Mouse (Mus musculus) limb, embryonic 11.5 days (tissue): ENCODE measurements around the gene Ankrd55. TPM values are rescaled to one million over a fixed set of nuclear protein-coding genes. Genes with fewer than 3 reads are reported as not detected.
A peak's percentile ranks its signal among the peaks of the same experiment; 100 is the strongest.

Experiments
- ATAC-seq: fragments of 200-750 bp; cut with Nextera tagmentation; 2 replicates; pipeline ENCODE4 v1.8.0; 2017; ENCODE audit warnings: low read depth; ENCODE audit not compliant: insufficient number of reproducible peaks, low FRiP score, low TSS enrichment
- DNase-seq: peaks from one replicate; pipeline ENCODE4 v3.0.0-alpha.2; 2015; ENCODE audit warnings: low spot score
- H3K27ac ChIP-seq: fragments of 300-500 bp; sonication (generic); replicated peaks from 2 replicates; pipeline ENCODE4 v1.5.1; 2014; ENCODE audit warnings: low read depth, mild to moderate bottlenecking, low read length
- H3K27me3 ChIP-seq: fragments of 300-500 bp; sonication (generic); 2 replicates; pipeline ENCODE4 v1.6.1; 2014; ENCODE audit warnings: mild to moderate bottlenecking, low read length, mixed read lengths; ENCODE audit not compliant: control insufficient read depth, insufficient read depth
- H3K36me3 ChIP-seq: fragments of 300-500 bp; sonication (generic); 2 replicates; pipeline ENCODE4 v1.6.1; 2014; ENCODE audit warnings: mild to moderate bottlenecking, low read length, moderate library complexity, mixed read lengths; ENCODE audit not compliant: control insufficient read depth, insufficient read depth
- H3K4me1 ChIP-seq: fragments of 300-500 bp; sonication (generic); 2 replicates; pipeline ENCODE4 v1.6.1; 2014; ENCODE audit warnings: low read length, mixed read lengths; ENCODE audit not compliant: control insufficient read depth, insufficient read depth
- H3K4me2 ChIP-seq: fragments of 300-500 bp; sonication (generic); 2 replicates; pipeline ENCODE4 v1.6.1; 2014; ENCODE audit warnings: low read depth, mild to moderate bottlenecking, moderate library complexity; ENCODE audit not compliant: severe bottlenecking
- H3K4me3 ChIP-seq: fragments of 300-500 bp; sonication (generic); 2 replicates; pipeline ENCODE4 v1.5.1; 2014; ENCODE audit warnings: low read depth, low read length
- H3K9ac ChIP-seq: fragments of 300-500 bp; sonication (generic); 2 replicates; pipeline ENCODE4 v1.6.1; 2014; ENCODE audit warnings: mild to moderate bottlenecking, low read length
- H3K9me3 ChIP-seq: fragments of 300-500 bp; sonication (generic); 2 replicates; pipeline ENCODE4 v1.6.1; 2016; ENCODE audit warnings: low read length; ENCODE audit not compliant: control insufficient read depth
- WGBS: fragments of 180-500 bp; shearing (Covaris S2); extraction: QIAGEN DNeasy Blood & Tissue Kit; methylation state at CpG from one replicate; pipeline ENCODE4 v1.1.7; 2014; 5-methylcytosine and 5-hydroxymethylcytosine counted together
- polyA plus RNA-seq: library from polyadenylated mRNA; unstranded; fragments of >200 nt; fragmentation: Nextera tagmentation; extraction: Ambion mirVana; gene quantifications from 2 replicates; pipeline ENCODE4 v1.2.1, GENCODE M21; 2014

The Ankrd55 gene
- polyA plus RNA-seq, 1 experiment from 2014 or later: 0.20 TPM

GRCm38 (mm10) chr13:112326977-112327376, 38.7 kb downstream of the Ankrd55 start:
- H3K27me3 ChIP-seq: no peaks in the 10 kb centered on the region
- H3K9me3 ChIP-seq: no peaks in the 10 kb centered on the region
- ATAC-seq (no peak), DNase-seq (no peak)
- no peak overlapping the region for H3K4me2 ChIP-seq
- peaks cover 10% of the 10 kb centered on the region; the same call in 1 of the 2 replicates for H3K4me1 ChIP-seq
- no peaks in the 10 kb centered on the region for H3K36me3 ChIP-seq
- H3K4me3 ChIP-seq: no peak overlapping the region
- H3K27ac ChIP-seq: no peak overlapping the region
- no peak overlapping the region for H3K9ac ChIP-seq
- 88% methylated on average over 5 of the region's 5 CpGs for WGBS

- Histone ChIP-seq H3K36me3 (no peaks in the 10 kb centered on the region), H3K4me3 (no peak overlapping the region), H3K4me1 (peaks cover 11% of the 10 kb centered on the region; the same call in 1 of the 2 replicates), H3K27ac (no peak overlapping the region), H3K9ac (no peak overlapping the region), H3K4me2 (no peak overlapping the region), H3K9me3 (no peaks in the 10 kb centered on the region), H3K27me3 (no peaks in the 10 kb centered on the region)
- WGBS: 75% methylated on average over 4 of the region's 4 CpGs
- no peak for DNase-seq
- no peak for ATAC-seq
These were observed 39.3 kb downstream of the Ankrd55 start for GRCm38 (mm10) chr13:112327511-112327910.

GRCm38 (mm10) chr13:112330257-112330656, 42.0 kb downstream of the Ankrd55 start:
- no peaks in the 10 kb centered on the region for H3K36me3 ChIP-seq
- no peak overlapping the region for H3K4me3 ChIP-seq
- H3K4me2 ChIP-seq: no peak overlapping the region
- H3K27ac ChIP-seq: no peak overlapping the region
- no peaks in the 10 kb centered on the region for H3K9me3 ChIP-seq
- no peaks in the 10 kb centered on the region for H3K27me3 ChIP-seq
- no peak overlapping the region for H3K9ac ChIP-seq
- WGBS: 88% methylated on average over 6 of the region's 6 CpGs
- DNase-seq (no peak), ATAC-seq (no peak)
- peaks cover 8% of the 10 kb centered on the region; the same call in 1 of the 2 replicates for H3K4me1 ChIP-seq

- Histone ChIP-seq H3K4me2 (no peak overlapping the region), H3K36me3 (no peaks in the 10 kb centered on the region), H3K9ac (no peak overlapping the region), H3K4me3 (no peak overlapping the region), H3K9me3 (no peaks in the 10 kb centered on the region), H3K4me1 (peaks cover 8% of the 10 kb centered on the region; the same call in 1 of the 2 replicates), H3K27me3 (no peaks in the 10 kb centered on the region), H3K27ac (peak overlapping the region; percentile 30; the same call in 1 of the 2 replicates)
- DNase-seq (no peak), ATAC-seq (peak; percentile 78)
- 48% methylated on average over 8 of the region's 8 CpGs for WGBS
These were observed 42.8 kb downstream of the Ankrd55 start for GRCm38 (mm10) chr13:112330919-112331681.

GRCm38 (mm10) chr13:112331682-112332061, 43.4 kb downstream of the Ankrd55 start:
- Histone ChIP-seq H3K27me3 (no peaks in the 10 kb centered on the region), H3K4me3 (no peak overlapping the region), H3K4me2 (no peak overlapping the region), H3K27ac (peak overlapping the region; percentile 30; the same call in 1 of the 2 replicates), H3K9me3 (no peaks in the 10 kb centered on the region), H3K36me3 (no peaks in the 10 kb centered on the region), H3K9ac (no peak overlapping the region), H3K4me1 (peaks cover 8% of the 10 kb centered on the region; the same call in 1 of the 2 replicates)
- 79% methylated on average over 1 of the region's 1 CpGs for WGBS
- ATAC-seq (no peak), DNase-seq (no peak)

GRCm38 (mm10) chr13:112335531-112335930, 47.3 kb downstream of the Ankrd55 start:
- Histone ChIP-seq H3K9me3 (no peaks in the 10 kb centered on the region), H3K27me3 (no peaks in the 10 kb centered on the region), H3K4me2 (no peak overlapping the region), H3K4me1 (peaks cover 8% of the 10 kb centered on the region; the same call in 1 of the 2 replicates), H3K9ac (no peak overlapping the region), H3K27ac (no peak overlapping the region), H3K36me3 (no peaks in the 10 kb centered on the region), H3K4me3 (no peak overlapping the region)
- 80% methylated on average over 3 of the region's 3 CpGs for WGBS
- DNase-seq (no peak), ATAC-seq (no peak)

- no peak overlapping the region for H3K4me3 ChIP-seq
- no peak overlapping the region for H3K4me2 ChIP-seq
- H3K9me3 ChIP-seq: no peaks in the 10 kb centered on the region
- no peaks in the 10 kb centered on the region for H3K36me3 ChIP-seq
- no peak for DNase-seq
- no peak overlapping the region for H3K9ac ChIP-seq
- H3K27me3 ChIP-seq: no peaks in the 10 kb centered on the region
- no peaks in the 10 kb centered on the region for H3K4me1 ChIP-seq
- 95% methylated on average over 9 of the region's 9 CpGs for WGBS
- ATAC-seq: no peak
- no peak overlapping the region for H3K27ac ChIP-seq
These were observed 48.9 kb downstream of the Ankrd55 start for GRCm38 (mm10) chr13:112337146-112337545.

- no peak overlapping the region for H3K4me2 ChIP-seq
These were observed 52.0 kb downstream of the Ankrd55 start for GRCm38 (mm10) chr13:112340205-112340604.

More at GRCm38 (mm10) chr13:112340205-112340604, 52.0 kb downstream of the Ankrd55 start:
- ATAC-seq (no peak), DNase-seq (no peak)
- WGBS: 89% methylated on average over 8 of the region's 8 CpGs
- H3K9me3 ChIP-seq: no peaks in the 10 kb centered on the region
- no peak overlapping the region for H3K9ac ChIP-seq
- H3K27ac ChIP-seq: no peak overlapping the region
- H3K4me1 ChIP-seq: peaks cover 2% of the 10 kb centered on the region; the same call in 1 of the 2 replicates
- no peaks in the 10 kb centered on the region for H3K27me3 ChIP-seq
- no peaks in the 10 kb centered on the region for H3K36me3 ChIP-seq
- no peak overlapping the region for H3K4me3 ChIP-seq
